Mouse (Mus musculus) kidney, adult 2 months (tissue): ENCODE results near the gene Irx3. TPM values are rescaled to one million over a fixed set of nuclear protein-coding genes. Genes with fewer than 3 reads are reported as not detected.

Experiments
- DNase-seq: peaks from one replicate; pipeline ENCODE4 v3.0.0; 2021
- H3K27ac ChIP-seq: fragments of 200-500 bp; 2 replicates; pipeline ENCODE4 v1.5.1; 2012; ENCODE audit warnings: low read depth, low read length, control low read depth, inconsistent platforms; ENCODE audit not compliant: insufficient read depth
- H3K27me3 ChIP-seq: fragments of 200-500 bp; replicated peaks from 2 replicates; pipeline ENCODE4 v1.6.1; 2012; ENCODE audit warnings: mild to moderate bottlenecking, moderate library complexity, low read length, inconsistent platforms; ENCODE audit not compliant: control insufficient read depth, insufficient read depth
- H3K36me3 ChIP-seq: fragments of 200-500 bp; 2 replicates; pipeline ENCODE4 v1.6.1; 2012; ENCODE audit warnings: mild to moderate bottlenecking, moderate library complexity, low read length, inconsistent platforms; ENCODE audit not compliant: control insufficient read depth, insufficient read depth
- H3K4me1 ChIP-seq: fragments of 200-500 bp; 2 replicates; pipeline ENCODE4 v1.6.1; 2011; ENCODE audit warnings: low read length; ENCODE audit not compliant: control insufficient read depth, insufficient read depth
- H3K4me3 ChIP-seq: fragments of 200-500 bp; 2 replicates; pipeline ENCODE4 v1.5.1; 2011; ENCODE audit warnings: mild to moderate bottlenecking, low read depth, low read length, control low read depth; ENCODE audit not compliant: insufficient read depth
- CTCF ChIP-seq: fragments of 200-500 bp; conservative IDR thresholded peaks from 2 replicates; pipeline ENCODE4 v1.5.1; 2011; ENCODE audit warnings: low read depth, mild to moderate bottlenecking, control low read depth, low read length, moderate library complexity, mixed read lengths; ENCODE audit not compliant: insufficient read depth, insufficient read length
- POLR2A ChIP-seq: fragments of 200-500 bp; IDR thresholded peaks from one replicate; pipeline ENCODE4 v1.6.1; 2011; ENCODE audit warnings: low read depth, low read length, control low read depth
- WGBS: fragments of 180-500 bp; shearing (Covaris S2); methylation state at CpG from one replicate; pipeline ENCODE4 v1.1.7; 2018; 5-methylcytosine and 5-hydroxymethylcytosine counted together
- polyA plus RNA-seq: library from polyadenylated mRNA; depleted of rRNA; stranded (reverse); fragments of >200 nt; gene quantifications from 2 replicates; pipeline ENCODE4 v1.2.3, GENCODE M21; 2012

The Irx3 gene
- polyA plus RNA-seq, 1 experiment, result 22.3 TPM

GRCm38 (mm10) chr8:91787194-91787895 lies 14.5 kb downstream of the Irx3 start:
- 89% methylated on average over 9 of the region's 9 CpGs for WGBS
- Histone ChIP-seq H3K36me3 (no peaks in the 10 kb centered on the region), H3K27me3 (no peaks in the 10 kb centered on the region), H3K4me1 (no peaks in the 10 kb centered on the region), H3K4me3 (no peak overlapping the region), H3K27ac (no peak overlapping the region)
- no peak for DNase-seq
- TF ChIP-seq POLR2A (no peak), CTCF (no peak)

GRCm38 (mm10) chr8:91782940-91783339 lies 18.9 kb downstream of the Irx3 start:
- DNase-seq, result no peak

GRCm38 (mm10) chr8:91782201-91782600 lies 19.7 kb downstream of the Irx3 start:
- no peaks in the 10 kb centered on the region for H3K36me3 ChIP-seq
- H3K4me3 ChIP-seq, result no peak overlapping the region
- 76% methylated on average over 7 of the region's 7 CpGs for WGBS
- peak; percentile 42 for DNase-seq
- TF ChIP-seq CTCF, result no peak
- TF ChIP-seq POLR2A, result no peak
- H3K4me1 ChIP-seq, result no peaks in the 10 kb centered on the region
- no peaks in the 10 kb centered on the region for H3K27me3 ChIP-seq
- no peak overlapping the region for H3K27ac ChIP-seq

More at GRCm38 (mm10) chr8:91782940-91783339, 18.9 kb downstream of the Irx3 start:
- H3K4me1 ChIP-seq, result no peaks in the 10 kb centered on the region
- 77% methylated on average over 5 of the region's 5 CpGs for WGBS
- TF ChIP-seq CTCF (no peak), POLR2A (no peak)
- no peaks in the 10 kb centered on the region for H3K36me3 ChIP-seq
- H3K4me3 ChIP-seq, result no peak overlapping the region
- no peaks in the 10 kb centered on the region for H3K27me3 ChIP-seq
- no peak overlapping the region for H3K27ac ChIP-seq

- TF ChIP-seq CTCF (no peak), POLR2A (no peak)
These were observed 21.2 kb downstream of the Irx3 start for GRCm38 (mm10) chr8:91780648-91781047.

GRCm38 (mm10) chr8:91768857-91769256 lies 33.0 kb downstream of the Irx3 start:
- Histone ChIP-seq H3K4me3 (no peak overlapping the region), H3K4me1 (no peaks in the 10 kb centered on the region), H3K27ac (no peak overlapping the region), H3K27me3 (no peaks in the 10 kb centered on the region), H3K36me3 (no peaks in the 10 kb centered on the region)
- TF ChIP-seq CTCF (no peak), POLR2A (no peak)
- 80% methylated on average over 6 of the region's 6 CpGs for WGBS
- DNase-seq, result no peak

More at GRCm38 (mm10) chr8:91780648-91781047, 21.2 kb downstream of the Irx3 start:
- H3K27ac ChIP-seq, result no peak overlapping the region
- 47% methylated on average over 3 of the region's 3 CpGs for WGBS
- DNase-seq, result peak; percentile 40
- no peaks in the 10 kb centered on the region for H3K36me3 ChIP-seq
- no peaks in the 10 kb centered on the region for H3K27me3 ChIP-seq
- no peaks in the 10 kb centered on the region for H3K4me1 ChIP-seq
- H3K4me3 ChIP-seq, result no peak overlapping the region

- DNase-seq, result no peak
- no peak overlapping the region for H3K27ac ChIP-seq
- H3K27me3 ChIP-seq, result no peaks in the 10 kb centered on the region
- no peaks in the 10 kb centered on the region for H3K36me3 ChIP-seq
- WGBS, result 88% methylated on average over 8 of the region's 8 CpGs
- no peaks in the 10 kb centered on the region for H3K4me1 ChIP-seq
- TF ChIP-seq CTCF (no peak), POLR2A (no peak)
- no peak overlapping the region for H3K4me3 ChIP-seq
These were observed 36.3 kb downstream of the Irx3 start for GRCm38 (mm10) chr8:91765411-91766034.

GRCm38 (mm10) chr8:91755566-91755965 lies 46.3 kb downstream of the Irx3 start:
- H3K4me3 ChIP-seq, result no peak overlapping the region
- peak overlapping the region; percentile 85 for H3K27ac ChIP-seq
- 48% methylated on average over 7 of the region's 7 CpGs for WGBS
- DNase-seq, result peak; percentile 87
- TF ChIP-seq CTCF, result no peak
- no peak for TF ChIP-seq POLR2A
- no peaks in the 10 kb centered on the region for H3K36me3 ChIP-seq
- H3K4me1 ChIP-seq, result peaks cover 3% of the 10 kb centered on the region; the same call in 1 of the 2 replicates
- no peaks in the 10 kb centered on the region for H3K27me3 ChIP-seq
